Mouse (Mus musculus) frontal cortex, postnatal 10 days (tissue): ENCODE results near the gene Plagl1.

ENCODE experiments used
- DNase-seq, 2 experiments: peaks; one replicate each; pipeline ENCODE4 v3.0.0; 2022; ENCODE audit warnings: low spot score in 2 of 2, mixed read lengths in 1 of 2

Plagl1 gene

DNA sequence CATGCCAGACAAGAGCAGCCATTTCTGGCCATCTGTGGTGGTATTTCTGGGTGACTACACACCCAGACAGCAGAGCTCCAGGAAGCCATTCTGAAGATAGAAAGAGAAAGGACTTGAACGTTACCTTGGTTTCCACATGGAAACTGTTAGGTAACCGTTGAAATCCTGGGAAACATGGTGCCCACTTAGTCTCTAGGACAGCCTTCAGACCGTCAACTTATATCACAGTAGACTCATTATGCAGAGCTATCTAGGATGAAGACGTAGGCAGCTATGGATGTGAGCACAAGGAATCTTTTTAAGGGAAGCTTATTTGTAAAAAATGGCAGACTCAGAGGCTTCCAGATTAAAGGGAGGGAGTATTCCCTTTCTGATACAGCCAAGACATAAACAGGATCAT is 73.5 kb downstream of the Plagl1 start:
- no peak for DNase-seq

DNA sequence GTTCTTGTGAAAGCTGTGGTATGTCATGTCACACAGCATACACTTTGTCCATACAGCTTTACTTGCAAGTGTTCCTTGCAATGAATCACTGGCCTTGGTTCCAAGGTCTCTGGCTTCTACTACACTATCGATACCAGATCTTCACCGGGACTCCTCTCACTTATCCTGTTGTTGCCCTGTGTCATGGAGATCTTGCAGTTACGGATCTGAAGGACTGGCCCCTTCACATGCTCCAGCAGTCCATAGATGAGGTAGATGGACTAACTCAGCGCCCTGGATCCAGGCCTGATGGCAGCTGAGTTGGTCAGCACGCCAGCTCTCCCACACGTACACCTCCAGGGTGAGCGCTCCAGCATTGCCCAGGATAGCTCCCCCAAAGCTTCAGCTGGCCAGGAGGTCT is 75.0 kb downstream of the Plagl1 start:
- DNase-seq = no peak

DNA sequence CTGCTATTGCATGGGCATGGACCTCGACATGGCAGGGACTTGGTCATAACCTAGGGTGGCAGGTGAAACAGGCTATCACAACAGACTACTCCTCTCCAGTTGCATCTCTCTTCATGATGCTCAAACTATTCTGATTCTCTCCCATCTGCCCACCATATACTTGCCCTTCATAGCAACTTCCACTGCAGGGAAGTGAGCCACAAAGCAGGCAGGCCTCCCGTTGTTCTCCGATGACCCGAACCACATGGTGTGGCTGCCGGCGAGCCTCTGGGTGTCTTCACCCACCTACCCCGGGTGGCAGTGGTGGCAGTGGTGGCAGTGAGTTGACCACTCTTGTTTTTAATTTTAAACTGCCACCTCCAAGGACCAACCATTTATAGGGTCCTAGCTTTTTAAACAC is 75.4 kb downstream of the Plagl1 start:
- DNase-seq = no peak

DNA sequence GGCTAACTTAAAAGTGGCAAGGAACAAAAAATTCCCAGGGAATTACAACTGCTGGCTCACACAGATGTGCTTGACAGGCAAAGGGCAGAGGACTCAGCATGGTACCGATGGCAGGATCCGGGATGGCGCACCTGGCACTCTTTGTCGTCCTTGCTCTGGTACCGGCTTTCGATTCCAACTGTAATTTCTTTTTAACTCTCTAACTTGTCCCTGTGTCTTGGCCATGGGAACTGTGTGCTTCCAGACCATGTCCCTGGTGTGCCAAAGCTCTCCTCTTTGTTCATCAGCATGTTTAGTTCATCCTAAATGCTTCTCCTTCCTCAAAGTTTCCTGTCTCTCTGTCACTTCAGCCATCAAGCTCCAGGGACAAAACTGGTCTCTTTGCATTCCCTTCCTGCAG is 77.6 kb downstream of the Plagl1 start:
- no peak for DNase-seq

DNA sequence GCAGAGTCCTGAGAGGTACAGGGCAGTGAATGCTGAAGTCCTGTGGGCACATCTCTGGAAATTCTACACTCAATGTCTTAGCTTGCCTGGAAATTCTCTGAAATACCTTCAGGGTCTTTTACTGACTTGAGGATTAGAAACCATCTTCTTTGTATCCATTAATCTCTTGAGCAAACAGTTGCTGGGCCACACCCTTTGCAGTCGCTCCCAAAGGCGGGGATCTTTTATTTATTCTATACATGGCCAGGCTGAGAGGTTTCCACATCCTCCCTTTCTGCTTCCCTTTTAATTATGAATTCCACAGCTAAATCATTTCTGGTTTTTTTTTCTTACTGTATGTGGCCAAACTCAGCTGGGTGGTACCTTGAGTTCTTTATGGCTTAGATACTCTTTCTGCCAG is 80.1 kb downstream of the Plagl1 start:
- DNase-seq = no peak

DNA sequence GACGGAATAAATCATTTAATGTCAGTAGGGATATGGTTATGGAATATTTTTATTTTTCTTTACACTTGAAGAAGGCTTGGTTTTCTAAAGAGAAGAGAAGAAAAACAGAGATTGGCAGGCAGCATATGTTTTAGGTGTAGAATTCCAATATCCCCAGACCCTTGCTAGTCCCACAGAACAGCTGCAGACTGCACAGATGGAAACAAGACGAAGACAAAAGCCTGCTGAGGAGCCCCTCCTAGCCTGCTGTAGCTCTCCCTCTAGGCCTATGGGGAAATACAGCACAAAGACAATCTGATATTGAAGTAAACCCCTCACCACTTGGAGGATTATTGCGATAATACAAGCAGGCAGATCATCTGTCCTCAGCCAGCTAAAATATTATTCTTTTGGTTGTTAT is 90.1 kb downstream of the Plagl1 start:
- DNase-seq = no peak

DNA sequence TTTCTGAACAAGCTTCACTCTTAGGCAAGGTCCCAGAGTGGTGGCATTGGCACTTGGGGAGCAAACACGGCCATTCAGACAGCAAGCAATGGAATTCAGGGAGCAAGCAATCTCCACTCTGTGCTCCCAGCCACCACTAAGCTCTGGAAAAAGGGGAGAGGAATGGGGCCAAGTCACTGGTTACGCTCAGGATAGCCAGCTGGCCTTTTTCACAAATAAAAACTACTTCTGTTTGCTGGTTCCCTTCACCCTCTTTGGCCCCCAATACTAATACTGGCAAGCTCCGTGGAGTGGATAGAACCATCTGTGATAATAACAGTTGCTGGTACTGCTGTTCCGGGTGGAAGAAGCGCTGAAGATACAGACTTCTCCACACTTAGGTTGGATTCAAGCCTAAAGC is 91.0 kb downstream of the Plagl1 start:
- peak in 1 of 2 experiments; percentile 9 for DNase-seq

DNA sequence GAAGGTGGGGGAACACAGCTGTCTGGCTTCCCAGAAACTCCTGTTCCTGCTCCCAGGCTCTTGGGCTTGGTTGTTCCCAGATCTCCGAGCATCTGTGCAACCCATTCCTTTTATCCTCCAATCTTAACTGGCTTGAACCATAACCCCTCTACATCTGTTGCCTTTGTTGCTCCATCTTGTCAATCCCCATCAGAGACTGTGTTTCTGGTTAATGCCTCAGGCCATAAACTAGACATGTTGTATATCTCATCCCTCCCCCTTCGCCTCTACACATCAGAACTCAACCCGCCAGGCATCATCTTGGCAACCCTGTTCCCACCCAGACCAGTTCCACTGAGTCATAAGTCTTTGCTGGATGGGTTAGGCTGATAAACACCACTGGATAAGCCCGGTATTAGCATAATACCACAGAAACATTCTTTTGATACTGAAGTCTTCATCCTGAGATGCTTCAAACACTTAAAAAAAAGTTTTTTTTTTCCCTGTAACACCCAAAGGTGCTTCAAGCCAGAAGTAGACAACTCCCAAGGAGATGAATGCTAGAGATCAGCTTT is 92.6 kb downstream of the Plagl1 start:
- DNase-seq = no peak

DNA sequence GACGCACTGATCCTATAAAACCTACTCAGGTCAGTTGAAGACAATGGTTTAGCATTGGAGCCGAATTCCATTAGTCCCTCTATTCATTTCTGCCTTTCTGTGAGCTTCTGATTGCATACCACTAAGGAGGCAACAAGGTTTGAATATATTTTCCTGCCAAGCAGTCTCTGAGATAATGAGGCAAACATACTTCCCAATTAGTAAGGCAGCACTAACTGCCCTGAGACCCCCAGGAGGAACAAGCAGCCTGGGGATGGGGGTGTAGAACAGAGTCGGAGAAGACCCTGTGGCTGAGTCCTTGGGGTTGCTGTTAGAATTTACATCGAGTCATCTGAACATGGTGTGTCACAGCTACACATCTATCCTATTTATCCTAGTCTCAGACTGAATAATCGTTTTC is 95.1 kb downstream of the Plagl1 start:
- DNase-seq = no peak

DNA sequence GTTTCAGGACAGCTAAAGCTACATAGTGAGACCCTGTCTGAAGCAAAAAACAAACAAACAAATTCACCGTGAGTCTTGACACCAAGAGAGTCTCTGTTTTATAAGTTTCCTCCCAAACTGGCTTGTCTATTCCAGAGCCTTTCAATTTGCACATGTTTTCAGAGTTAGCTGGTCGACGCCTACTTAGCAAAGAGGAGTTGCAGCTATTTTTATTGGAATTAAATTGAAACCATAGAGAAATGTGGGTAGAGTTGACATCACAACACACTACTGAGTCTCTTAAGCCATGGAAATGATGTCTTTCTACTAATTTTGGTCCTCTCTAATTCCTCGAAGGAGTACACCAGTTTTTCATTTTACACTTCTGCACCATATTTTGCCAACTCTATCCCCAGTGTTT is 100.6 kb downstream of the Plagl1 start:
- no peak for DNase-seq

DNA sequence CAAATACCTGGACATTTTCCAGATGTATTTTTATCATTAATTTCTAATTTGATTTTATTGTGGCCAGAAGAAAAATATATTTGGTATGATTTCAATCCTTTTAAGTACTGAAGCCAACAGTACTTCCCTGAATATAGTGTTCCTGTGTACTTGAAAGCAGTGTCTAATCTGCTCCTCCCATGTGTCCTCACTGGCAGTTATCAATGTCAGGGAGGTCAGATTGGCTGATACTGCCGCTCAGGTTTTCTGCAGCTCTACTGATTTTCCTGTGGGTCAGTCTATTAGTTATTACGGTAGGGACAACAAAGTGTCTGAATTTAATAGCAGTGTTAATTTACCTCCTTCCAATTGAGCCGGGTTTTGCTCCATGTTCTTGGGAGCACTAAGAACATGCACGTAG is 101.7 kb downstream of the Plagl1 start:
- DNase-seq = no peak

DNA sequence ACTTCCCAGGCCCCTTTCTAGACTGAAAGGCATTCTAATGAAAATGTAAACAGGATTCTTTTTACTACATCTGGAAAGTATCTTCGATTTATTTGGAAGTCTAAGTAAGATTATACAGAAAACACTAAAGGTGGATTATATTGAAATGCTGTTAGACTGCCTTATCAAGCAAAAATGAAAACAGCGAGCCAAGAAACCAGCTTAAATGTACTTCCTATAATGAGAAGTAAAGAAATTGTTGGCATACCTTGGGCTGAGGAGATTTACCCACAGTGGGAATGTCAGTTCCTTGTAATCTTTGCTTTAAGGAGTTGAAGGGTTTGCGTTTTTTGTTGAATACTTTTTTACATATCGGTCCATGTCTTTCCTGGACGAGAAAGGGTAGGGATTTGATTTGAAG is 108.2 kb downstream of the Plagl1 start:
- DNase-seq = no peak

DNA sequence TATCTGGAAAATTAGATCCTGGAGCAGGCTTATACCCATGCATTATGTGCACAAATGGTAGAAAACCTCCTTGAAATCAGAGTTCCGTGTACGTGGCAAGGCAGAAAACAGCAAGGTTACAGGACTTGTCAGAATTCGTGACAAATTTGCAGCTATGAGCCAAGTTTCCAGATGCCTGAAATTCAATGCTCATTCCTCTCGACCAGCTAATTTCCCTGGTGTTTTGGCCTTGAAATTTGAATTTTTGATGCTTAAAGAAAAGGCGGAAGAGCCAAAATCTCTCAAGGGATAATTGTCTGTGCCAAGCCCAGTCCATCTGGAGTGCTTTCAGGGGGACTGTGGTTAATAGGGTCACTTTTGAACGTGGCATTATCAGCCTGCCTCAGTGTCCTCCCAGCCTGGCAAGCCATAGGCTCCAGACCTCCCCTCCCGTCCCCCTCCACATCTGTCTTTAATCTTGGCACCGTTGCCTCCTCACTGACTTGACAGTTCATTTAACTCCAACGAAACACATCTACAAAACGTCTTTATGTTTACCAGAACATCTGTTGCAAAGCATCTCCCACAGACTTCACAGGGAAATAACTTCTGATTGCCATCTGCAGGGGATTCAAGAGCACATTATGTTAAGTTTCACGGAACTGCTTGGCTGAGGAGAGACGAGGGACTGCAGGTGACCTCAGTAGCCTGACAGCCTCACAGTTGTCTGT is 110.6 kb downstream of the Plagl1 start:
- DNase-seq = no peak

DNA sequence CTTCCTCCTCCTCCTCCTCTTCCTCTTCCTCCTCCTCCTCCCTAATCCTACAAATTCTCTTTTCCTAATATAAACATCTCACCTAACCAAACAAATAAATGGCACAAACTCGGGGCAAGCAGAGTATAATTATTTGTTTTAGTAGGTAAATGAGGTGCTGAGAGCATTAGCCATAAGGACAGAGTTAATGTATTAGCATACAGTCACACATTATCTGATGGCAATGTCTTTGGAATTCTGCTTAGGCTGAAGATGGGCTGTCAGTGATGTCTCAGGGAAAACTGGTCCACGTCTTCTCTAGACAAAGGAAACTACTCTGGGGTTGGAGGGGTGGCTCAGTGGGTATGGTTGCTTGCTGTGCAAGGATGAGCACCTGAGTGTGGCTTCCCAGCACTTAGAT is 111.2 kb downstream of the Plagl1 start:
- DNase-seq = no peak

DNA sequence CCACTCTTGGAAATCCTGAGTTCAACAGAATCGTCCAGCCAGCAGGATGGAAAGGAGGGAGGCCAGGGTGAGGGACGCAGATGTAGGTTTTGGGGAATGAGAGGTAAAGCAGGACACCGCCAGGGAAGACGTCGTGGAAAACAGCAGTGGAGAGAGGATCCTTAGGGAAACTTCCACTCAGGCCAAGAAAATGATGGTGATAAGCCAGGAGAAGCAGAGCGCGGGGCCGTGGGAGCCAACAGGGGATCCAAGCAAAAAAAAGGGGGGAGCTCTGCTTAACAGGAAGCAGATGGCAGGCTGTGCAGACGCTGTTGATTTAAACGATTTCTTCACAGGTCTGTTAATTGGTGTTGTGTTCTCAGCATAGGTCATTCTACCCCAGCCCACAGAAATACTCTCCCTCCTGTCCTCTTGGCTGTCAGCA is 112.5 kb downstream of the Plagl1 start:
- DNase-seq = no peak

DNA sequence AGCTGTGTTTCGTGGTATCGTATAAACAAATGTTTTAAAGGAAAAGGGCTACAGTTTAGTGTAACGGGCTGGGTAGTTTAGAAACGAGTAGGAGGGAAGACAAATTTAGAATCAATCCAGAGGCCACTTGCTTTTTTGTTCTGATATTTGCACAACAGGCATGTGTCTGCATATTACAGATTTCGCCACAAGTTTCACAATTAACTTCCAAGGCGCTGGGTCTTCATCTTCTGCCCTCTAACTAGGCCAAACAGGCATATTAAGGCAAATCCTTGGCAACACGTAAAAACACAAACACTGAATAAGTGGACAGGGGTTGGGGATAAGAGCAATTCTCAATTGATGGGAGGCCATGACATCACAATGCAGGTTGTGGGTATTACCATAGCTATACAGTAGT is 115.6 kb downstream of the Plagl1 start:
- no peak for DNase-seq

DNA sequence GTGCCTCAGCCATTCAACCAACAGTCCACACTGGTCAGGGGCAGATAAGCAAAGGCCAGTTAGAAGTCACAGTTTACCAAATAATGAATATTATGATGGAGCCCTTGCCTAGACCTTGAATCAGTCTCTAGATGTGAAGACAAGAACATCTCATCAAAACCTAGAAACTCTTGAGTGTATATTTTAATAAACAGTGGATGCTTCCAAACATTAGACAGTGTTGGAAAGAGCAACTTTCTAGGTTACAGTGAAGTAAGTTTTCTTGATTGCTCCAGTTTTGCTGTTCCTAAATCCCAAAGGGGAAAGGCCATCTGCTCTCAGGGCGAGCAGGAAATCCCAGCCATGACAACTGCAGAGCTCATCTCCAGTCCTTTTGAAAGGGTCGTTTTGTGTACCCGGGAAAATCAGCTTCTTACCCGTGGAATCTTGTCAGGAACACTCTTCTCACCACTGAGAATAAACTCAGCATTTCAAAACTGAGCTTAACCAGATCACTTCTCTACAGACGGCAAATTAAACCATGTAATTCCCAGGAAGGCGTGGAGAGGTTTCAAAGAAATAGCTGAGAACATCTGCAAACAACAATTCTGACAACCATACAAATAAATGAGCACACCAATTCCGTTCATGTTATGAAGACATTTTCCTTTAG is 117.8 kb downstream of the Plagl1 start, which contains the start of gene Zc2hc1b:
Gene Zc2hc1b, minus strand, starts transcription at position 51 of the 652 bp plus-strand sequence.
- no peak for DNase-seq

DNA sequence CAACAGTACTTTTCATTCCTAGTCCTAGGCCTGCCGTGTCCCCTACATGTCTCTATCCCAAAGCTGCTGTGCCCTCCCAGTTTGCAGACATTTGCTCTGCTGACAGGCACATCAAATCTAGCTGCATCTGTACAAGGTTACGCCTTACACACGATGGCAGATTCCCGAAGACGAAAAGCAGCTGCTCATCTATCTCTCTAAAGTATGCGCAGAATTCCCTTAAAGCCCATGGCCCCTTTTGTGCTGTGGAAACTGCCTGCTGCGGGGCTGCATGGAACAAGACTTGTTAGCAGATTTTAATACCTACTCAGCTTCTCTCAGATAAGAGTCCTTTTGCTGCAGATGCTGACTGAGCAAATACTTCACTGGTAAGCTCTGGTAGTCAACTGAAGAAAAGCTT is 119.9 kb downstream of the Plagl1 start:
- DNase-seq = no peak
